Mouse (Mus musculus): ENCODE measurements around the gene Lama5.

Gene Lama5

DNA sequence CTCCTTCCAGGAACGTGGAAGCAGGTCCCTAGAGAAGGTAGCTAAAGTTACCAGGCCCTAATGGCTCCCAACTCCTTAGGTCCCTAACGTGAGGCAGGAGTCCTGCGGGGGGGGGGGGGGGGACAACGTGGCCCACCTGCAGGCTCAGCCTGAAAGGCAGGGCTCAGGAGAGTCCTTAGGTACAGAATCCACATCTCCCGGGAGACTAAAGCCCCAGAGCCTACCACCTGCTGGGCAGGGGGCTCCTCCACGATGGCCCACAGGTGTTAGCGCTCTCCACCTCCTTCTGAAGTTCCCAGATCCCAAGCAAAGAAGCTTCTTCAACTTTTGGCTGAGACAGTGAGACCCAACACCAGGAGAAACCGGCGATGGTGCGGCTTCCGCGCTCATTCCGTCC lies 1.0 kb downstream of the Lama5 start:
- no peak for DNase-seq (ENCODE audit: extremely low spot score)

DNA sequence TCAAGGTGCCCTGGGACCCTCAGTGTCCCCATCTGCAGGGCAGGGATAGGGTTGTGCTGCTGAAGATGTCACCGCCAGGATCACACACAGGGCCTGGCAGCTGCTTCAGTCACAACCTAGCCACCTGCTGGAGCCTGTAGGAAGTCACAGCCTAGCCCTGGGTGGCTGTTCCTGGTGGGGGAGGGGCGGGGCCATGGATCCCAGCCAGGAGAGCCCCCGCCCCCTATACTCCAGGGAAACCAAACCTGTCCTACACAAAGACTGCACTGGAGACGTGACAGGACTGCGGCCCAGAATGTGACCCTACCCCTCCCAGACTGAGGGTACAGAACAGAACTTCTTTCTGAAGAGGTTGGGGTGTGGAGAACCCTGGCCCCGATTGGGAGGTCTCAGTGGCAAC lies 3.4 kb downstream of the Lama5 start:
- peak; percentile 63 for DNase-seq (ENCODE audit: extremely low spot score)

DNA sequence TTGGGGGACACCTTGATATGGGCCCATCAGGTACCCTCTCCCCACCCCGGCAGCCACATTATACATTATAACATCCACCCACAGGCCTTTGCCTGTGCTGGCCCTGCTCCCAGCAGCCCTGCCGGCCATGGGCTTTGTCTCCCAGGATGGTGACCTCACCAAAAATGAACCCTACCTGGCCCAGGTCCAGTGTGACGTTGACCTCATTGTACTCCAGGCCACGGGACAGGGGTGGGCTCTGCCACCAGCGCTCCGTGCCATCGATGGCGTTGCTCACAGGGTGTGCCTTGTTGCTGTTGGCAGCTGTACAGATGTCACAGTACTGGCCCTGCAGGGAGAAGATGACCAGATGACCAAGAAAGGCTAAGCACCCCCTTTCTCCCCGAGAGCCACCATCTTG lies 4.6 kb downstream of the Lama5 start:
- no peak for DNase-seq (ENCODE audit: extremely low spot score)

DNA sequence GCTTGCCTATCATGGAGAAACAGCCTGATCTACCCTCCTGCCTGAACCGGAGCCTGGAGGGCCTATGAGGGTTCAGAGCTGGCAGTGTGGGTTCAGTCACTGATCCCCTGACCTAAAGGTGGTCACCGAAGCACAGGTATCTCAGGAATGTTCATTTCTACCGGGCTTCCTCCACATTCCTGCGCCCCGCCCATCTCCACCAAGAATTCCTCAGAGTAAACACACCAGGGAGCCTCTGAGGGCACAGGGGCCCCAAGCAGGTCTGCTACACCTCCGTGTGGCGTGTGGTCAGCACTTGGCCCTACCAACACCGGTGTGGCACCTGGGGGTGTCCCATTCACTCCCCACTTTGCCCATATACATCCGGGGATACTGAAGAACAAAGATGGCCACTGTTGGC lies 5.5 kb downstream of the Lama5 start:
- DNase-seq (ENCODE audit: extremely low spot score), result no peak

DNA sequence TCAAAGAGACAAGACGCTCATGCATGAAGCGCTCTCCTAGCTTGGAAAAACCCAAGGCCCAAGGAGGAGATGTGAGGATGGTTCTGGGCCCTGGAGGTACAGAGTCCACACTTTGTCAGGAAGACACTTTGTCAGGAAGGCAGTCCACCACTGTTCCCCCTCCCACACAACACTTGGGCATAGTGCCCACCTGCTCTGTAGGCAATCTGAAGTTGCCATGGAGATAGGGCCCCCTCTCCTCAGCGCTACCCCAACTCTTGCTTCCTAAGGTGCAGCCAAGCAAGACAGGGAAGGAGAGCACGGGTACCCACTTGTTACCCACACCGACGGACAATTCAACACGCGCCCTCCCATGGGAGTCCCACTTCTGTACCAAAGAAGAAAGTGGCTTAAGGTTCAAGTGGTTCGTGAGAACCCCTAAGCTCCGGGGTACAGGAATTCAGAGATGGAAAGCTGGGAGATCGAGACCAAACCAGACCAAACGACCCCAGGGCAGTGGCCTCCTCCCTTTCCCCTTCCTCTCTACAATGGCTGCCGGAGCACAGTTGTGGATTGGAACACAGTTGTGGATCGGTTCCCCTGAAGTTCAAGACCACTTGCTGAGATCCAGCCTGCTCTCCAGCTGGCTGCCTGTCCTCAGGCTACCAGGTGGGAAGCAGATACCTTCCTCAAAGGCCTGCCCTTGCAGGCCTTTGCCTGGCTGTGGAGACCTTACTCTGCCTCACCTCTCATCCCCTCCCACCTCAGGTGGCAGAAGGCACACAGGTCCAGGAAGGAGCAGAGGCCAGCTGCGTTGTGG lies 6.3 kb downstream of the Lama5 start:
- no peak for DNase-seq (ENCODE audit: extremely low spot score)

DNA sequence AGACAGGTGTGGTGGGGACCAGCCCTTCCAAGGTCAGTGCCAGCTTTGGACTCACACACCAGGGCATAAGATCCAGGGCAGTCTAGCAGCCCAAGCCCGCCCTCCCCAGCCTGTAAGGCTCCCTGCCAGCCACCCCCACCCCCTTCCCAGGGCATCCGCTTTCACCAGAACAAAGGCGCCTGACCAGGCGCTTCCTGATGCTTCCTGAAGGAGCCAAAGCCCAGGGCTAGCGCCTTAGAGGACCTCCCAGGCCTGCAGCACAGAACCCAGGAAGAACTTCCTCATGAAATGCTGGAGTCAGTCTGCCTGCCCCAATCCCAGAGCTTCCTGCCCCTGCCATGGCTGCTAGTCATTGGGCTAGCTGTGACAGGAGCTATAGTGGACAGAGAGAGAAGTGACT lies 7.0 kb downstream of the Lama5 start:
- no peak for DNase-seq (ENCODE audit: extremely low spot score)

DNA sequence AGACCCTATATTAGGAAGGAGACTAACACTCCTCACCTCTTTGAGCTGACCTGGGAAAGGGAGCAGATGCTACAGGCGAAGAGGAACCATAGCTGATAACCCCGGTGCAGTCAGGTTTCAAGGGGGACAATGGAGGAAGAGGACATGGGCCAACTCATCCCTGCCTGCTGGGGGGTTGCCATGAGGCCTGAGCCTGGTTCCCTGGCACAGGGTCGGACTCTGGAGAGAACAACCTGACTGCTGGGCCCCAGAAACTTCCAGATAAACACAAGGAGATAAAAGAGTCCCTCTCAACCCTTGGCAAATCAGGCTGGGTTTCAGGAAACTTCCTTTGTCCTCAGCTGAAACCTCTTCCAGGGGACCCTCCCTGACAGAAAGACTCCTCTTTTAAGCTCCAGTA lies 7.4 kb downstream of the Lama5 start:
- no peak for DNase-seq (ENCODE audit: extremely low spot score)

DNA sequence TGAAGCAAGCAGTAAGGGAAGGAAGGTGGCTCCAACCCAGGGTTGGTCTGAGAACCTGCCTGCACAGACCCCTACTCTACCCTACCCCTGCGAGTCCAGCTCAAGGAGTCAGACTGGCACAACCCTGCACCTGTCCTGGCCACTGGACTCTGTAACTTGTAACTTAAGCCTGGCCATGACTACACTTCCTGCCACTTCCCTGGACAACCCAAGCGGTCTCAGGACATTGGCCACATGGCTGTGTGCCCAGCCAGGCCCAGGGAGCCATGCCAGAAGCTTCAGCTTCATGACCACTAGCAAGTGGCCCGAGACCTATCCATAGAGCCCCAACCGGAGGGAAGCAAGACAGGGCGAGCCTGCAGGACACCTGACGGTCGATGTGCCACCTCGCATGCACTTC lies 8.1 kb downstream of the Lama5 start:
- DNase-seq (ENCODE audit: extremely low spot score), result no peak

DNA sequence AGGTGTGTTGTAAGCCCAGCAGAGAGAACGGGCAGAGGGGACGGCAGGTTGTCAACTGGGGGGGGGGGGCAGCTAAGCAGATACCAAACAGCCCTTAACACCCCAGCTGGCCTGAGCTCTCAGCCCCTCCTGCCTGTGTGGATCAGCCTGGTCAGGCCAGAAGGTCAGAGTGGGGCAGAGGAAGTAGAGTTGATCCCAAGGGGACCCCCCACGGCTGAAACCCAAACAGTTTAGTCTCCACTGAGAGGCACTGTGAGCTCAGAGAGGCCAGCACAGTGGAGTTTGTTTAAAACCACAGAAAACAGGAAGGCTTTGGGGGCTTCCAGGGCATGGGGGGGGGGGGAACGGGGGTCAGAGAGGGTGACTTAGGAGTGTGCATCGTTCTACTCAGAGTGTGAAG lies 8.7 kb downstream of the Lama5 start:
- DNase-seq (ENCODE audit: extremely low spot score), result no peak

DNA sequence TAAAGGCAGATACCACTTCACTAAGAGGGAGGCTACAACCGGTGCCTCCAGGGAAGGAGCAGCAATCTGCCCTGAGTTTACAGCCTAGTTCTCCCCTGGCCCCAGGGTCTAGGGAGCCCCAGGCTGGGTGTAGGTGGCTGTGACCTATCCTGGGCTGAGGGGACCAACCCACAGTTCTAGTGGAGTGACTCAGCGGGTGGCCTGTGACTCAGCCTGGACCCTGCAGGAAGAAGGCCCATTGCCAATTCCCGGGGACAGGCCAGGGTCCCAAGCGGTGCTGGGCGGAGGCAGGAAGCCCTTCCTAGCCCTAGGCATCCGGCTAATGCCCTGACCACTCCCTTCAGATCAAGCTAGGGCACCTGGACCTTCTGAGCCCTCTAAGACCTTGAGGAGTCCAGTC lies 9.7 kb downstream of the Lama5 start:
- DNase-seq (ENCODE audit: extremely low spot score), result no peak

DNA sequence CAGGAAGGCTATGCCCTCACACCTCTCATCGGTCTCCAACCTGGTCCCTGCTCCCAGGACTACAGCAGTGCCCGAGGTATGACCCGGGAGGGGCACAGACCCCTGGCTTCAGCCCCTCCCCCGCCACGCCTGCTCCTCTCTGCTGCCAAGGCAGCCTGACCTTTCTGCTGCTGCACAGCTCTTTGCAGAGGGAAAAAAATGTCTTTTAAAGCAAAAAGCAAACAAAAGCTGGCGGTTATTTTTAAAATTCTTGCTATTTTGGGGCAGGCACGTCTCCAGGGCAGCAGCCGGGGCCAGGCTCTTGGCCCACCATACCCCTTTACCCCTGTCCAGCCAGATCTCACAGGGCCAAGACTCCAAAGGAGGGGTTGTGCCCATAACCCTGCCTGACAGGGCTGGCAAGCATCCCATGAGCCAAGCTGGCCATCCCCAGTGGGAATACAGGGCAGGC lies 10.6 kb downstream of the Lama5 start:
- DNase-seq (ENCODE audit: extremely low spot score), result no peak

DNA sequence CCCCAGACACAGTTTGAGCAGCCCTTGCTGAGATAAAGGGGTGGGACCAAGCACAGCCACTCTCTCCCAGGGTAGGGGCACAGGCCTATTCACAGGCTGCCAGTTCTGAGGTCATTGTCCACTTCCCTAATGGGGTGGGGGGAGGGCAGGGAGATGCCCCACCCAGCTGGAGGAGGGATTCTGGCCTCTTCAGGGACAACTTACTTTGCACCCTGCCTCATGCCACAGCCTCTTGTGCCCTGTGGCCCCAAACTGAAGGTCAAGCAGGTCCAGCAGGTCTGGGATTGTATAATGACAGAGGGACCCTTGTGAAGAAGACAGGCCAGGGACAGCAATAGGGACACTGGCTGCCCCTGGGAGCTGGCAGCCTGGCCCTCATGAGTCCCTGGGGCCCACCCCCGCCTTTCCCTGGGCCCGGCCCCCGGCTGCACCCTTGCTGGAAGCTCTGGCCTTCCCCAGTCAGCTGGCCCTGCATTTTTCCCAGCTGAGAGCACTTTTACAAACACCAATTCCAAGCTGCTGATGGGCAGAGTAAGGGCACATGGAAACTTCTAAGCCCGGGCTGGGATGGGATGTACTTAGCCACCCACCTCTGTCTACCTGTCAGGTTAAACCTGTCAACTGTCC lies 11.2 kb downstream of the Lama5 start:
- no peak for DNase-seq (ENCODE audit: extremely low spot score)

DNA sequence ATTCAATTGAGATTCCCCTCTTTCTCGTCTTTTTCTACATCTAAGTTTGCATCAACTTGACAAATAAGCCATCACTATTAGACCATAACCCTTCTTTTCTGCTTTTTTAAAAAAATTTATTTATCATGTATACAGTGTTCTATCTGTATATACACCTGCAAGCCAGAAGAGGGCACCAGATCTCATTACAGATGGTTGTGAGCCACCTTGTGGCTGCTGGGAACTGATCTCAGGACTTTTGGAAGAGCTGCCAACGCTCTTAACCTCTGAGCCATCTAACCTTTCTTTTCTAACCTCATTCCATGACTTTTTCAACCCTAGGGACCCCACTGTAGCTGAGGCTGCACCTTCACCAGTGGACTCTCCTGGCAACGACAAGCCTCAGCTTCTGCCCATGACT lies 13.4 kb downstream of the Lama5 start:
- no peak for DNase-seq (ENCODE audit: extremely low spot score)

DNA sequence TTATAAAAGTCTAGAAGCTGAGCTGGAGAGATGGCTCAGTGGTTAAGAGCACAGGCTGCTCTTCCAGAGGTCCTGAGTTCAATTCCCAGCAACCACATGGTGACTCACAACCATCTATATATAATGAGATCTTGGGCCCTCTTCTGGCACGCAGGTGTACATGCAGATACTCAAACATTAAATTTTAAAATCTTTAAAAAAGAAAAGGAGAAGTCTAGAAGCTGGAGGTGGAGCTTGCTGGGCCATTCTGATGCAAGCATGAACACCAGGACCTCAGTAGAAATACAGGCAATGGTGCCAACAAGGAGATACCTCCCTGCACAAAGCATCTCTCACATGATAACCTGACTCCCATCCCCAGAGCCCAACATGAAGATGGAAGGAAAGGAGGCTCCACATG lies 16.7 kb downstream of the Lama5 start:
- no peak for DNase-seq (ENCODE audit: extremely low spot score)

DNA sequence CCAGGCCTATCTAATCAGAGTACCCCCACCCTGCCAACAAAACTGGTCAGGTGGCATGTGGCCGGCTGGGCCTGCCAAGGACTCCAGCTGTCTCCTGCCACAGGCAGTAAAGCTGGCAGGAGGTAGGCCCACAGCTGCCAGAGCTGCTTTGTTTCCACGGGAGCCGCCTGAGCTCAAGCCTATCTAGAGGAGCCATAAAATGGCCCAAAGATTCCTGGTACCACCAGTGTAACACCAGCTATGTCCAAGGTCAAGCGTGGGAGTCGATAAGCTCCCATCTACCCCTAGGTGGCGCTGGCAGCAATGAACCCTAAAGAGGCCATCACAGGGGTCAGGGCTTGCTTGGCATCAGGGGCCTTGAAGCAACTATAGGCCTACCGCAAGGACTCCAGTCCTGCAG lies 17.8 kb downstream of the Lama5 start:
- peak; percentile 60 for DNase-seq (ENCODE audit: extremely low spot score)

DNA sequence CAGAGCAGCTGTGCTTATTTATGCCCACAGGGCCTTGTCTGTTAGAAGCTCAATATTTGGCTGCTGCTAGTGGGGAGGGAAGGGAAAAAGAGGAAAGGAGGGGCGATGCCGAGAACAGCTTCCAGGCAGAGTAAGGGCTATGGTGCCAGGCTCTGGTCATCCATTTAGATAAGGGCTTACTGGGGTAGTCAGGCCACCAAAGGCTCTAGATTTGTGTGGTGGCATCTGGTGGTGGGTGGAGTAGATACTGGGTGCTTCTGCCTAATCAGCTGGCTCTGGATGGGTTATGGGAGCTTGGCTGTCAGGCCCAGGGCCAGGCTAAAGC lies 19.7 kb downstream of the Lama5 start:
- DNase-seq (ENCODE audit: extremely low spot score), result no peak

DNA sequence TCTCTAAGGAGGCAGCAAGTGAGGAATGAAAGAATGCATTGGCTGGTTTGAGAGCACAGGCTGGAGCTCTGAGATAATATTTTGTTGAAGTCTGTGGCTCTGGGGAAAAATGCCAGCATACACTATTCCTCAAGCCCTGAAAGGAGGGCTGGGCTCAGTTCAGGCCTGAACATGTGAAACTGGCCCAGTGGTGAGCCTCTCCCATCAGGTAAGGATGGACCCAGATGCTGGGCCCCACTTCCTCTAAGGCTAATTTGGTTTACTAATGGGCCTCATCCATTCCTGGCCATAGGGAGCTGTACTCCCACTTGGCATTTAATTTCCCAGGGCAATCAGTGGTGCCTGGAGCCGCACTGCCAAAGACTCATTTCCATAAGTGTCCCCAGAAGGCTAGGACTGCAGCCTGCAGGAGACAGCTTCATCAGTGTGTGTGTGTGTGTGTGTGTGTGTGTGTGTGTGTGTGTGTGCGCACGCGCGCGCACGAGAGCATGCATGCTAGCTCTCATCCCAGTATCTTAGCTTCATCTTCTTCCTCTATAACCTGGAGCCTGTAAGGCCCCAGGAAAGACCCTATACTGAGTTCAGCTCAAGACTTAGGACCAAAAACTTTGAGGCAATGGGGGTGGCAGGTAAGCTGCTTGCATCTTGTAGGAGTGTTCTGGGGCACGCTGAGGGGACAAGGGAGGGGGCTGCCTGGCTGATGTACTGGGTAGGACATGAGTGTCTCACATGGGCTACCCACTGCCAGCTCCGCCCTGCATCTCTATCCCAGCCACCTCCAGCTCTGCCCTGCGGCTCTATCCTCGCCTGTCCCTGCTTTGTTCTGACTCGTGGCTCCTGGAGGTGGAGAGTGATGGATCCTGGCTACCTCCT lies 20.3 kb downstream of the Lama5 start:
- no peak for DNase-seq (ENCODE audit: extremely low spot score)

DNA sequence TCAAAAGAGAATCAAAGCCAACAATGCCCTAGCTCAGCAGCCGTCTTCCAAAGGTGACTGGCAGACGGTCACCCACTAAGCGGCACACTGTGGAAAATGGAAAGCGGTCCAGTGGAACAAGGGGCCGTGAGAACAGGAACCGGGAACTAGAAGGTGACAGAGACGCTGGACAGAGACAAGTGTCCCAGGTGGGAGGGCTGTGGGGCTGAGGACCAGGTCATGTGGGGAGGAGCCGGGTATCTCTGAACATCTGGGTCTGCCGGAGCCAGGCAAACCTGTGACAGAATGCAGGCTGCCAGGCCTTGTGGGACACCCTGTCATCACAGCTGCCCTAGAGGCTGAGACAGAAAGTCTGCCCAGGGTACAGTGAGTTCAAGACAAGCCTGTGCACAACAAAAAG lies 21.2 kb downstream of the Lama5 start:
- DNase-seq (ENCODE audit: extremely low spot score), result no peak

DNA sequence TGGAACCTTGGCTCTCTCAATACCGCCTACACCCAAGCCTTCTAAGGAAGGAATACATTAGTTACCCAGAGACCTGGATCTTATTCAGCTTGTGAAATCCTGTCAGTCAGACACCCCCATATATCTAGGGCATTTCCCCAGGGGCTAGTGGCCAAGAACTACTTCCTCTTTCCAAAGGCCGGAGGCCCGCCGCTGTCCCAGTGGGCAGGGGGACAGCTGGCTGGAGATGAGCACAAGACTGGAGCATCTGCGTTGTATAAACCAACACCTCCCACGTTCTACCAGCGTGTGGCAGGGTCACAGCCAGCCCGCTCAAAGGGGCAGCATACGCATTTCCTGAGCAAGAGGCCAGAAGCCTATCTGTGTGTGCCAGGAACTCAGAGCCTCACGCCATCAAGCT lies 22.9 kb downstream of the Lama5 start:
- no peak for DNase-seq (ENCODE audit: extremely low spot score)

DNA sequence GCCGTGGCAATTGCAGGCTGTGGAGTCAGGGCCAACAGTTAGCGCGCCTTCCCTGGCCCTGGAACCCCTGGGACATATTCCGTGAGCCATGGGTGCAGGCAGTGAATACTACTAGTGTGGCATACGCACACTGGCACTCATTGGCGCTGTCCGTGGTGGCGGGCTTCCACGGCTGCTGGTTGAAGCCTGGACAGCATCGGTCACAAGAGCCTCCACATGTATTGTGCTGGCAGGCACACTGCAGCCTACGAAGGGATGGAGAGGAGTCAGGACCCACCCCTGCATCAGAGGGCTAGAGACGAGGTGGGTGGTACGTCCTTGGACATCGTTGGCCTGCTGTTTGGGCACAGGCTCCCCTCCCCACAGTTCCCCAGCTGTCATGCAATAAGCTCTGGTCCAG lies 23.4 kb downstream of the Lama5 start:
- no peak for DNase-seq (ENCODE audit: extremely low spot score)

DNA sequence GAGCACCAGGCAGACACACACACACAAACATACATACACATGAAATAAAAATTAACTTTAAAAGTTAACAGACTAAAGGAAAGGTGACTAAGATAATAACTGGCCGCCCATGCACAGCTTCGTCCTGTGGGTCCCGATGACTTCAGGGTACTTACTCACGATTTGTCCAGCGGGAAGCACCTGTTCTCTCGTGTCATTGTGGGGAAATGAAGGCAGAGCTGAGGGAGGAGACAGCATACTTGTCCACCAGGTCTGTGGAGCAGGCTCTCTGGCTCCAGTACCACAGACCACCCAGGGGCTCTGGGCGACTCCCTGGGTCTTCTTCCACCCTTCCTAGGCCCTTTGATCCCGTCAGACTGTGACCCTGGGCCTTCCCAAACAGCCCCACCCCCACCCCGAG lies 24.4 kb downstream of the Lama5 start:
- DNase-seq (ENCODE audit: extremely low spot score), result no peak

DNA sequence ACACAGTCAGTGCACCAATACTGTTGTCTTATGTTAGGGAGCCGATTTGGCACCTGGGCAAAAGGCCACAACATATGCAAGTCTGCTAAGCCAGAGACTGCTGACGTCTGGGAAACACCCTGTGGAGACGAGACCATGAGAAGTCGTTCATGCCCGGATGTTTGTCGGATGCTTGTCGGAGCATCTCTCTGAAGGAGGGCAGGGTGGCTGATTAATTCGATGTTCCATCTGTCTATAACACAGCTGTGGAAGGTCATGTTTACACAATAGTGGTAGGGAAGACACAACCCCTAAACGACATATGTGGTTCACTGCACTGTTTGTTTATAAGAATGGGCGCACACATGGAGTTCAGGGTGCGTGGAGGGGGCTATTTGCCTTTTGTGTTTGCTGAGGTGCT lies 25.0 kb downstream of the Lama5 start:
- DNase-seq (ENCODE audit: extremely low spot score), result no peak

DNA sequence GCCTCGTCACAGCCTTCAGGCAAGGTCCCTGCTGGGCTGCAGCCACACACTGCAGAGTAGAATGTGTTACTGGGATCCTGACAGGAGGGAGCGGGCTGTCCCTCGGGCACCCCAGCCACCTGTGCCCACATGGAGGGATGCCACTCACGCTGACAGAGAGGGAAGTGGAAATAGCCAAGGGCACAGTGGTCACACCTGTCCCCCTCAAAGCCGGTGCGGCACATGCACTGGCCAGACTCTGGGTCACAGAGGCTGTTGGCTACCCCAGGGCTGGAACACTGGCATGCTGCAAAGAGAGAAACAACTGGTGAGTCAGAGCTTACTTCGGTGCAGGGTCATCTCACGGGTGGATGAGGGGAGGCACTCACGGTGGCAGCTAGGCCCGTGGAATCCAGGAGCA lies 26.9 kb downstream of the Lama5 start:
- no peak for DNase-seq (ENCODE audit: extremely low spot score)
